Mouse (Mus musculus) layer of hippocampus, adult 11-12 months (tissue): ENCODE results near the gene Wt1.

Experiments used
- DNase-seq: peaks from one replicate; pipeline ENCODE4 v3.0.0; 2022; ENCODE audit warnings: low spot score

Gene Wt1

GRCm38 (mm10) chr2:105185768-105186529, 59.6 kb downstream of the Wt1 start:
- no peak for DNase-seq

GRCm38 (mm10) chr2:105186591-105186990, 60.3 kb downstream of the Wt1 start:
- DNase-seq: no peak

- no peak for DNase-seq
Observed at GRCm38 (mm10) chr2:105188182-105188581, 61.9 kb downstream of the Wt1 start.

GRCm38 (mm10) chr2:105189352-105189751, 63.0 kb downstream of the Wt1 start:
- DNase-seq: no peak

GRCm38 (mm10) chr2:105200152-105200551, 73.8 kb downstream of the Wt1 start:
- DNase-seq: no peak

GRCm38 (mm10) chr2:105206563-105207174, 80.3 kb downstream of the Wt1 start:
- no peak for DNase-seq

- no peak for DNase-seq
Observed at GRCm38 (mm10) chr2:105212839-105213238, 86.5 kb downstream of the Wt1 start.

GRCm38 (mm10) chr2:105215914-105216313, 89.6 kb downstream of the Wt1 start:
- no peak for DNase-seq

GRCm38 (mm10) chr2:105219229-105219628, 92.9 kb downstream of the Wt1 start:
- no peak for DNase-seq

GRCm38 (mm10) chr2:105219664-105220063, 93.3 kb downstream of the Wt1 start:
- DNase-seq: no peak

GRCm38 (mm10) chr2:105220738-105221303, 94.5 kb downstream of the Wt1 start:
- no peak for DNase-seq
